ENCODE assay signal across 10 mouse cellular contexts in the genomic region with DNA sequence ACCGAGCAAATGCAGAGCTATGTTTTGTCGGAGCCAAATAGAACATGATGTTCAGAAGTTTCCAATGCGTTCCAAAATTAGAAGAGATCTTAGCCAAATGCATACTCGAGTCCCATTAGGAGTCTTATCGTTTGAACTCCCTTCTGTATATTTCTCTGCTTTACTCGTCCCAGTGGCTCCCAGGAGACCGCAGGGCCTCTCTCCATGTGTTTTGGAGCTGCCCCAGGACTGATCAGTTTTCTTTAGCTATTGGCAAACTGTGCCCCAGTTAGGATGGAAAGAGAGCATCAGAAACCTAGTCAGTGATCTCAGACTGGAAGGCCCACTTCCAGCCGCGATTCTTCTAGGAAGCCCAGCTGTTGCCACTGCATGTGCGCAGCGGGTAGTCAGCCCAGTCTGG.
DNase-seq lines count a peak whose midpoint lies in the region; ATAC-seq and TF ChIP-seq lines count a peak whose summit lies in the region.
"Had no signal": no experiment of that assay in that cellular context is flagged by ENCODE, and none has a peak within 500 bp of the region (broad histone marks: within the 10 kb centered on the region; RNA-seq: fewer than 3 reads in every experiment).

No protein-coding gene starts in this region.

- no peaks in the 10 kb centered on the region for H3K36me3 ChIP-seq in liver, postnatal 0 days (replicated peaks; ENCODE audit: insufficient read depth, low read length)
- no peaks in the 10 kb centered on the region for H3K36me3 ChIP-seq in liver, embryonic 12.5 days
- no peaks in the 10 kb centered on the region for H3K36me3 ChIP-seq in stomach, embryonic 16.5 days (ENCODE audit: control insufficient read depth, insufficient read depth, low read length)

- no peaks in the 10 kb centered on the region for H3K27me3 ChIP-seq in liver, postnatal 0 days (ENCODE audit: insufficient read depth, low read length)
- H3K27me3 ChIP-seq in liver, embryonic 12.5 days (replicated peaks) = no peaks in the 10 kb centered on the region
- no peaks in the 10 kb centered on the region for H3K27me3 ChIP-seq in stomach, embryonic 16.5 days (ENCODE audit: control insufficient read depth, insufficient read depth, low read length)
- H3K27me3 ChIP-seq: Patski had no signal

- 80% methylated on average over 11 of the region's 11 CpGs for WGBS in liver, postnatal 0 days (ENCODE audit: insufficient replicate concordance)
- 81% methylated on average over 11 of the region's 11 CpGs for WGBS in liver, embryonic 12.5 days (ENCODE audit: insufficient replicate concordance)
- 58% methylated on average over 11 of the region's 11 CpGs for WGBS in stomach, embryonic 16.5 days

- no peaks in the 10 kb centered on the region; the same call in 1 of the 2 replicates for H3K4me1 ChIP-seq in liver, postnatal 0 days (ENCODE audit: insufficient read depth)
- peaks cover 7% of the 10 kb centered on the region for H3K4me1 ChIP-seq in liver, embryonic 12.5 days
- H3K4me1 ChIP-seq in stomach, embryonic 16.5 days (ENCODE audit: control insufficient read depth, insufficient read depth, low read length) = peaks cover 8% of the 10 kb centered on the region; the same call in 1 of the 2 replicates

- H3K4me3 ChIP-seq in liver, postnatal 0 days (ENCODE audit: low read depth, low read length) = no peak overlapping the region
- no peak overlapping the region for H3K4me3 ChIP-seq in liver, embryonic 12.5 days
- no peak overlapping the region for H3K4me3 ChIP-seq in stomach, embryonic 16.5 days (replicated peaks; ENCODE audit: low read length)
- H3K4me3 ChIP-seq: myocyte had no signal

- DNase-seq in liver, postnatal 0 days = no peak
- DNase-seq in gastrocnemius, postnatal 36 days = peak; percentile 65 to 69
- peak; percentile 35 for DNase-seq in heart, postnatal 4 days
- DNase-seq in spleen, adult 12 weeks (ENCODE audit: low spot score) = no peak
- no peak for DNase-seq in Muller cell, postnatal 12 days (ENCODE audit: inconsistent ontology term)
- DNase-seq: cerebellum, adult 2 months had no signal

- TF ChIP-seq CTCF in liver, postnatal 0 days (IDR thresholded peaks at IDR 0.05; ENCODE audit: low read depth) = no peak

- H3K27ac ChIP-seq in liver, postnatal 0 days (ENCODE audit: low read depth) = 0 out of 2 replicates have a peak overlapping the region, but pooled peaks have one; percentile 7
- H3K27ac ChIP-seq in liver, embryonic 12.5 days = no peak overlapping the region
- H3K27ac ChIP-seq in stomach, embryonic 16.5 days (ENCODE audit: low read length) = peak overlapping the region; percentile 88

- TF ChIP-seq EP300 in liver, postnatal 0 days (IDR thresholded peaks at IDR 0.05; ENCODE audit: low read depth) = no peak

- no peaks in the 10 kb centered on the region for H3K9me3 ChIP-seq in liver, postnatal 0 days (ENCODE audit: low read length)
- no peaks in the 10 kb centered on the region for H3K9me3 ChIP-seq in liver, embryonic 12.5 days (replicated peaks)
- no peaks in the 10 kb centered on the region for H3K9me3 ChIP-seq in stomach, embryonic 16.5 days (replicated peaks; ENCODE audit: control insufficient read depth, low read length)

- no peak for ATAC-seq in liver, postnatal 0 days
- no peak for ATAC-seq in liver, embryonic 12.5 days
- ATAC-seq in stomach, embryonic 16.5 days (ENCODE audit: insufficient read depth, low FRiP score) = peak; percentile 69
- ATAC-seq: Patski had no signal

- H3K9ac ChIP-seq in liver, postnatal 0 days (replicated peaks) = no peak overlapping the region
- no peak overlapping the region for H3K9ac ChIP-seq in liver, embryonic 12.5 days
- no peak overlapping the region for H3K9ac ChIP-seq in stomach, embryonic 16.5 days (ENCODE audit: low read length)

- H3K4me2 ChIP-seq in liver, postnatal 0 days (ENCODE audit: low read depth, low read length) = no peak overlapping the region
- no peak overlapping the region for H3K4me2 ChIP-seq in liver, embryonic 12.5 days
- H3K4me2 ChIP-seq in stomach, embryonic 16.5 days (ENCODE audit: low read depth, low read length) = no peak overlapping the region

- intact Hi-C loops in gastrocnemius, postnatal 36 days (cut with DNase I) = no loop called here

Comparison
In these comparisons a context has a peak if more than half of its experiments do, and no peak if none do; other contexts are left out.
1. DNase-seq: peak in gastrocnemius, postnatal 36 days (2 of 2) and heart, postnatal 4 days (single experiment); none in liver, postnatal 0 days (single experiment), spleen, adult 12 weeks (single experiment) and Muller cell, postnatal 12 days (single experiment).